Mouse (Mus musculus) C2C12 (cell line): ENCODE measurements around the gene Ndufaf8.

Experiments
- CTCF ChIP-seq: IDR thresholded peaks from one replicate; pipeline ENCODE4 v1.5.1; 2011; ENCODE audit not compliant: control insufficient read depth, insufficient read depth, insufficient read length
- FOSL1 ChIP-seq: IDR thresholded peaks from one replicate; pipeline ENCODE4 v1.8.0; 2011; ENCODE audit warnings: mild to moderate bottlenecking, low read length; ENCODE audit not compliant: poor library complexity, insufficient read depth, severe bottlenecking
- MAX ChIP-seq: IDR thresholded peaks from one replicate; pipeline ENCODE4 v1.6.1; 2011; ENCODE audit warnings: mild to moderate bottlenecking, control low read depth
- MYOD1 ChIP-seq: IDR thresholded peaks from one replicate; pipeline ENCODE4 v1.6.1; 2011; ENCODE audit warnings: low read depth; ENCODE audit not compliant: control insufficient read depth, insufficient read length
- USF1 ChIP-seq: IDR thresholded peaks from one replicate; pipeline ENCODE4 v1.6.1; 2011; ENCODE audit warnings: low read depth, mild to moderate bottlenecking, control low read depth, moderate library complexity

DNA sequence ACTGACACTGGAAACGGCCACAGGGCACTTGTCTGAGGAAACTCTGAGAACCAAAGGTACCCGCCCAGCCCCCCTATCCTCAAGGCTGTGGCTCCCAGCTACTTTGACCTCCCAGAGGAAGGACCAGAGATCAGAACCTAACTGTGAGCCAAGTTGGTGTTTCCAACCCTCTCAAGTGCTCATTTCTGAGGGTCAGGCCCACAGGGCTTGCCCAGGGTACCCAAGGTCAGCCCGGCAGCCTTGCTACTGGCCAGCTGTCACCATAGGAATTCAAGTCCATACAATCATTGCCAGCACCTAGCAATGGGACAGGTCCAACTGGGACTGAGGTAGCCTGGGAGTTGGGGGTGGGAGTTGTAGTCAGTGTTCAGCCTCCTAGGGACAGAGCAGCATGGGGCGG is 8.1 kb upstream of the Ndufaf8 start:
- TF ChIP-seq CTCF (no peak), MAX (no peak), FOSL1 (no peak), MYOD1 (no peak), USF1 (no peak)
